ENCODE assay signal across 10 mouse cellular contexts in genomic region chr9:90691676-90692661, GRCm38 (mm10).
DNase-seq lines count a peak whose midpoint lies in the region; ATAC-seq and TF ChIP-seq lines count a peak whose summit lies in the region.
"Had no signal": no experiment of that assay in that cellular context is flagged by ENCODE, and none has a peak within 500 bp of the region (broad histone marks: within the 10 kb centered on the region; RNA-seq: fewer than 3 reads in every experiment).

No protein-coding gene starts in this region.

- H3K4me1 ChIP-seq in forebrain, embryonic 14.5 days (ENCODE audit: control insufficient read depth, insufficient read depth, low read length) = peaks cover 5% of the 10 kb centered on the region; the same call in 1 of the 2 replicates
- H3K4me1 ChIP-seq in midbrain, embryonic 12.5 days = peaks cover 19% of the 10 kb centered on the region
- H3K4me1 ChIP-seq: limb, embryonic 15.5 days; lung, embryonic 15.5 days had no signal

- H3K9me3 ChIP-seq in forebrain, embryonic 14.5 days (replicated peaks; ENCODE audit: control insufficient read depth, low read length) = no peaks in the 10 kb centered on the region
- H3K9me3 ChIP-seq in midbrain, embryonic 12.5 days = no peaks in the 10 kb centered on the region
- H3K9me3 ChIP-seq: limb, embryonic 15.5 days; lung, embryonic 15.5 days had no signal

- no peaks in the 10 kb centered on the region for H3K36me3 ChIP-seq in forebrain, embryonic 14.5 days (ENCODE audit: control insufficient read depth, insufficient read depth, low read length)
- no peaks in the 10 kb centered on the region for H3K36me3 ChIP-seq in midbrain, embryonic 12.5 days
- H3K36me3 ChIP-seq: limb, embryonic 15.5 days; lung, embryonic 15.5 days had no signal

- no peak for ATAC-seq in forebrain, embryonic 14.5 days
- peak; percentile 50 for ATAC-seq in midbrain, embryonic 12.5 days (ENCODE audit: low FRiP score, low read depth)

- H3K4me3 ChIP-seq in forebrain, embryonic 14.5 days (ENCODE audit: low read depth, low read length) = no peak overlapping the region
- H3K4me3 ChIP-seq in midbrain, embryonic 12.5 days = no peak overlapping the region
- H3K4me3 ChIP-seq: limb, embryonic 15.5 days; lung, embryonic 15.5 days had no signal

- peak; percentile 33 for DNase-seq in Muller cell, postnatal 12 days (ENCODE audit: inconsistent ontology term)
- DNase-seq in brain, embryonic 14.5 days (ENCODE audit: low read depth) = peak; percentile 81
- no peak for DNase-seq in forebrain, embryonic 14.5 days (ENCODE audit: low spot score)
- no peak for DNase-seq in heart, adult 11 months
- DNase-seq in right cerebral cortex, postnatal 25 days = no peak
- DNase-seq in lung, postnatal 4 days = no peak
- DNase-seq: heart, postnatal 14 days had no signal

- peak overlapping the region; percentile 49; the same call in 1 of the 2 replicates for H3K27ac ChIP-seq in forebrain, embryonic 14.5 days (ENCODE audit: low read depth, low read length)
- H3K27ac ChIP-seq in midbrain, embryonic 12.5 days (replicated peaks) = peak overlapping the region; percentile 68
- H3K27ac ChIP-seq: limb, embryonic 15.5 days; lung, embryonic 15.5 days had no signal

- no peak for TF ChIP-seq CTCF in brain, embryonic 14.5 days (IDR thresholded peaks at IDR 0.05; ENCODE audit: borderline replicate concordance, extremely low read depth, insufficient read depth, insufficient read length)

- TF ChIP-seq POLR2A in brain, embryonic 14.5 days (IDR thresholded peaks at IDR 0.05; ENCODE audit: borderline replicate concordance, extremely low read depth, insufficient read depth, insufficient read length, poor library complexity, severe bottlenecking) = no peak

- H3K4me2 ChIP-seq in forebrain, embryonic 14.5 days (ENCODE audit: low read length) = peak overlapping the region; percentile 28; the same call in 1 of the 2 replicates
- H3K4me2 ChIP-seq in midbrain, embryonic 12.5 days (replicated peaks) = peak overlapping the region; percentile 29
- H3K4me2 ChIP-seq: limb, embryonic 15.5 days; lung, embryonic 15.5 days had no signal

- no peak overlapping the region for H3K9ac ChIP-seq in forebrain, embryonic 14.5 days (ENCODE audit: low read length)
- no peak overlapping the region for H3K9ac ChIP-seq in midbrain, embryonic 12.5 days (replicated peaks)
- H3K9ac ChIP-seq: limb, embryonic 15.5 days; lung, embryonic 15.5 days had no signal

- H3K27me3 ChIP-seq in forebrain, embryonic 14.5 days (replicated peaks; ENCODE audit: control insufficient read depth, insufficient read depth, low read length) = peaks cover 3% of the 10 kb centered on the region; the same call in 1 of the 2 replicates
- peaks cover 16% of the 10 kb centered on the region for H3K27me3 ChIP-seq in midbrain, embryonic 12.5 days
- H3K27me3 ChIP-seq: limb, embryonic 15.5 days; lung, embryonic 15.5 days had no signal

- WGBS in forebrain, embryonic 14.5 days = 9% methylated on average over 12 of the region's 12 CpGs
- 17% methylated on average over 12 of the region's 12 CpGs for WGBS in midbrain, embryonic 12.5 days

Comparison
In these comparisons a context has a peak if more than half of its experiments do, and no peak if none do; other contexts are left out.
1. DNase-seq: peak in Muller cell, postnatal 12 days (single experiment) and brain, embryonic 14.5 days (single experiment); none in forebrain, embryonic 14.5 days (single experiment), heart, adult 11 months (single experiment), right cerebral cortex, postnatal 25 days (single experiment) and lung, postnatal 4 days (0 of 2).